Mouse (Mus musculus) G1E-ER4 (cell line): ENCODE measurements around the gene Tmem262. TPM values are rescaled to one million over a fixed set of nuclear protein-coding genes. Genes with fewer than 3 reads are reported as not detected.

Experiments
- GATA1 ChIP-seq: IDR thresholded peaks from one replicate; pipeline ENCODE4 v1.8.0; 2012; ENCODE audit warnings: low read length, inconsistent platforms
- polyA plus RNA-seq: library from polyadenylated mRNA; stranded (reverse); fragments of >175 nt; gene quantifications from 2 replicates; pipeline ENCODE4 v1.2.3, GENCODE M21; 2012

Gene Tmem262
- not detected in 2 replicates for polyA plus RNA-seq

DNA sequence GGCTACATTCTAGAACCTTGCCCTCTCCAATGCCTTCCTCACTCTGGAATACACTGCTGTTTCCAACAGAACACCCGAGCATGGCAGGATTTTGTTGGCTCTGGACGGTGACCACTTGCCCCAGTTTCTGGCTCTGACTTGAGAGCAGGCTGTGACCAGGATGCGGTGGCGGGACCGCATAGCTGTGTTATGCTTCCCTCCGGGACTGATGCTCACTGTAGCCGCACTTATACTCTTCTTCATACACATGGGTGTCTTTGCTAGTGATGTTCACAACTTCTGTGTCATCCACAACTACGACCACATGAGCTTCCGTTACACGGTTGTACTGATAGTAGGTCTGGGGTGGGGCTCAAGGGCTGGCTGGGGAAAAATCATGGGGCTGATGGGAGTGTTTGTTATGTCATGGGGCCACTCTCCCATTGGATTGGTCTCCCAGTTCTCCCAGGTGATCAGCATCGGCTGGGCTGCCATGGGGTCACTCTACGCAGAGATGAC lies at the start of gene Tmem262:
Tmem262 (plus strand) TSS at position 51 of the 498 bp plus-strand sequence.
- no peak for TF ChIP-seq GATA1

DNA sequence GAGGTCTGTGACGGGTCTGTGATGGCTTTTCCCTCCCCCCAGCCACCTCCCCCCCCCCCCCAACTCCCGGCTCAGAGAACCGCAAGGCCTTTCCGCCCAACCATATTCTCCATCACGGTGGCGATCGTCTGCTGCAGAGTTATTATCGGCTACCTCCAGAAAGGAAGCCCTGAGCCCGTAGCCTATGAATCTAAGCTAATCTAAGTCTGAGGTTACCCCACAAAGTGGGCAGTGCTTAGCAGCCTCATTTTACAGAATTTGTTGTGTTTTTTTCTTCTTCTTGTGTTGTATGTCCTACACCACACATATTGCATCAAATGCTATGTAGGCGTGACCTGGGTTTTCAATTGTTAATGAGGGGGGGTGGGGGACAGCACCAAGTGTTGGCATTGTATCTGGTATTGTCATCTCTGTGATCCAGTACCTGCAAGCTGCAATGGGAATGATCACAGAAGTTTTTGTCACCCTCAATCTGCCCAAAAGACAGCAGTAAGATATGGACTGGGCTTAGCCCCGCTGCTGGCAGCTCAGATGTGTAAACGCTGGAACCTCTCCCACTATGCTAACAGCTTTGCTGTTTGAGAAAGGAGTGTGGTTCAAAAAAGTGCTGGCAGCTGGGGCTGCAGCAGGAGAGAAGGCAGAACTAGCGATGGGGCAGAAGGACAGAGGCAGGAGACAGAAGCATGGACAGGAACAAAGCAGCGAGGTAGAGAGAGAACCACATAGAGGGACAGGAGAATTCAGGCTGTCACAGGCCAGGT lies 49.1 kb upstream of the Tmem262 start:
- TF ChIP-seq GATA1 = no peak

DNA sequence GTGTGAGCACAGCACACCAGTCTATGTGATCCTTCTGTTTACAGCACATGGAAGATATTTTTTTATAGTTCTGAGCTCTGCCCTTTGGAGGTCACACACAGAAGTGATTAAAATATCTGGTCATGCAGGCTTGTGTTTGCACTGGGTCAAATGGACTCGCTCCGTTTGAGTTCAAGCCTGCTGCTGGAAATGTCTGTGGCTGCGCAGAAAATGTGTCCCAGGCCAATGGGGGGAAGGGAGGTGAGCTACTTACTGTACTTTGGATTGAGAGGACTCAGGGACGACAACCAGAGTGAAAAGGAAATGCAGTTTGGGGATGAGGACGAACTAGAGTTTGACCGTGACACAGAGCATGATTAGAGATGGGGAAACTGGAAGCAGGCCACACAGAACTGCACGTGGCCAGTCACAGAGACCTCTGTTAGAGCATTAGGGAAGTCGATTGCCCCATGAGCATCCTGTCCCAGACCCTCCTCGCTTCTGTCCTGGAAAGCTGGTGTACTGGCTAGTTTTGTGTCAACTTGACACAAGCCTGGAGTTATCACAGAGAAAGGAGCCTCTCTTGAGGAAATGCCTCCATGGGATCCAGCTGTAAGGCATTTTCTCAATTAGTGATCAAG lies 43.8 kb upstream of the Tmem262 start:
- TF ChIP-seq GATA1 = no peak

DNA sequence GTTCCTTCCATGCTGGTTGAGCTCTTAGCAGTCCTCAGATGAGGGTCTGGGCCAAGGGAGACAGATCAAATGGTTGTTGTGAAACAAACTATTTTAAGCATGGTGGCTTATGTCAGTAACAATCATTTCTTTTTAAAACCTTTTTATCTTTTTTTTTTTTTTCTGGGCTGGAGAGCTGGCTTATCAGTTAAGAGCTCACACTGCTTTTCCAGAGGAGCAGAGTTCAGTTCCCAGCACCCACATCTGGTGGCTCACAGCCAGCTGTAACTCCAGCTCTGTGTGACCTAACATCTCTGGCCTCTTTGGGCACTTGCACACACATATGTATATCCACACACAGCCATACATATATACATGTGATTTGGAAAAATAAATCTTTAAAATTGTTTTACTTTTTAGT lies 42.1 kb upstream of the Tmem262 start:
- no peak for TF ChIP-seq GATA1

DNA sequence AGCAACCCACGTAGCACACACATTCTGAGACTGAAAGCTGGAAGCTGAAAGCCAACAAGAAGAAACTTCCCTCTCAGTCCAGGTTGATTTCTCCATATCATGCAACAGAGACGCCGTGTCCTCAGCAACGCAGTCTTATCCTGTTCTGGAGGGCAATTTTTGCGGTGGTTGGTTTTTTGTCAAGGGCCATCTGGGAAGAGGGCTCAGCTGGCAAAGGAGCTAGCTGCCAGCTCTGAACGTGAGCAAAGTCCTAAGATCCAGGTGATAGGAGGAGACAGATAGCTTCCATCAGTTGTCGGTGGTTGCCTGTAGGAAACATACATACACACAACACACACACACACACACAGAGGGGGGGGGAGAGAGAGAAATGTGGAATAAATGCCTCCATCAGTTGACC lies 41.5 kb upstream of the Tmem262 start:
- TF ChIP-seq GATA1 = no peak

DNA sequence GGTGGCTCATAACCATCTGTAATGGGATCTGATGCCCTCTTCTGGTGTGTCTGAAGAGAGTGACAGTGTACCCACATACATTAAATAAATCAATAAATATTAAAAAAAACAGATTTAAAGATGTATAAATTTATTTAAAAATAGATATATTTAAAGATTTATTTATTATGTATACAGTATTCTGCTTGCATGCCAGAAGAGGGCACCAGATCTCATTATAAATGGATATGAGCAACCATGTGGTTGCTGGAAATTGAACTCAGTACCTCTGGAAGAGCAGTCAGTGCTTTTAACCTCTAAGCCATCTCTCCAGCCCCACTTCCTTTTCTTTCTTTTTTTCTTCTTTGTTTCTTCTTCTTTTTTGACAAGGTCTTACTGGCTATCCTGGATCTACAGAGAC lies 39.8 kb upstream of the Tmem262 start:
- TF ChIP-seq GATA1 = no peak

DNA sequence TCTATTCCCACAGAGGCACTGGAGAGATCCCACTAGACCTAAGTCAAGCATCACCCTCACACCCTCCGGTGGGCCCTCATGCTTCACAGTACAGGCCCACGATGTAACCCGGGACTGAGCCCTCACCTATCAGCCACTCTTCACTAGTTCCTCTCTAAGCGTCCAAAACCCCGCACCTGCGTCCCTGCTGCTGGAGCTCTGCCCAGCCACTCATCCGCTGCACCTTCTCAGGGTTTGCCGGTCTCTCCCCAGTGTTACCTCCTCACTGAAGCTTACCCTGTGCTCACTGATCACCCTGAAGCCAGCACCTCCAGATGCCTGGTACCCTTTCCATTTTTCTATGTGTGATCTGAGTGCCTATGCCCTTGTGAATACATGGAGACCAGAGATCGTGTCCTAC lies 37.5 kb upstream of the Tmem262 start:
- TF ChIP-seq GATA1 = no peak

DNA sequence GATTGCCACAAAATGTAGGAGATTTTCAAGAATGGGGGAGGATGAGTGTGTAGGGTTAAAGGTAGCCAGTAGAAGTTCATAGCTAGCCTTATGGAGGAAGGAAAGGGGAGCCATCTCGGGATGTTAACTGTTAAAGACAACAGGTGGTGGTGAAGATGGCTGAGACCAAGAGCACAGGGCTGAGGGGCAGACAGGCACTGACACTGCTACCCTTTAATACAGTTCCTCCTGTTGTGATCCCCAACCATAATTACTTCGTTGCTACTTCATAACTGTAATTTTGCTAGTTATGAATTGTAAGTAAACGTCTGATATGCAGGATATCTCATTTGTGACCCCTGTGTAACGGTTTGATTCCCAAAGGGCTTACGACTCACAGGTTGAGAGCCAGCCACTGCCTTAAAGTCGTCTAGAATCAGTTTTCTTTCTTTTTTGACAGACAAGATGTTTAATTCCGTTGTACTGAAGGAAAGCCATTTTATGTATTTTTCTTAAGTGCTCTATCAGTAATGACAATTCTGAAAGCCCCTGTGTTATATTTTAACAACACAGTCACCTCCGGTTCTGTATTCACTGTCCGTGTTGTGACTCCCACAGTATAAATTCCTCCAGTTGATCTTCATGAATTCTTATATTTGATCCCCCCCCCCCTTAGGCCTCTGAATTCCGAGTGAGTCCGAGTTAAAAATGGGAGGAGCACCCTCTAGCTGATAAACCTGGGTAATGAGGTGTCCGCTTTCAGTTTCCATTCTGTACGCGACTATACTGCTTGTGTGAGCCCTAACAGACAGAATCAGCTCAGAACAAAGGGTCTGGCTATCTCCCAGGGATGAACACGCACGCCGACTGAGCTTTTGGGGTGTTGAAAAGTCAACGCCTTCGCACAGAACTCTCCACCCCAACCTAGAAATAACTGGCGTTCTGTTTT lies 34.2 kb upstream of the Tmem262 start:
- TF ChIP-seq GATA1 = no peak

DNA sequence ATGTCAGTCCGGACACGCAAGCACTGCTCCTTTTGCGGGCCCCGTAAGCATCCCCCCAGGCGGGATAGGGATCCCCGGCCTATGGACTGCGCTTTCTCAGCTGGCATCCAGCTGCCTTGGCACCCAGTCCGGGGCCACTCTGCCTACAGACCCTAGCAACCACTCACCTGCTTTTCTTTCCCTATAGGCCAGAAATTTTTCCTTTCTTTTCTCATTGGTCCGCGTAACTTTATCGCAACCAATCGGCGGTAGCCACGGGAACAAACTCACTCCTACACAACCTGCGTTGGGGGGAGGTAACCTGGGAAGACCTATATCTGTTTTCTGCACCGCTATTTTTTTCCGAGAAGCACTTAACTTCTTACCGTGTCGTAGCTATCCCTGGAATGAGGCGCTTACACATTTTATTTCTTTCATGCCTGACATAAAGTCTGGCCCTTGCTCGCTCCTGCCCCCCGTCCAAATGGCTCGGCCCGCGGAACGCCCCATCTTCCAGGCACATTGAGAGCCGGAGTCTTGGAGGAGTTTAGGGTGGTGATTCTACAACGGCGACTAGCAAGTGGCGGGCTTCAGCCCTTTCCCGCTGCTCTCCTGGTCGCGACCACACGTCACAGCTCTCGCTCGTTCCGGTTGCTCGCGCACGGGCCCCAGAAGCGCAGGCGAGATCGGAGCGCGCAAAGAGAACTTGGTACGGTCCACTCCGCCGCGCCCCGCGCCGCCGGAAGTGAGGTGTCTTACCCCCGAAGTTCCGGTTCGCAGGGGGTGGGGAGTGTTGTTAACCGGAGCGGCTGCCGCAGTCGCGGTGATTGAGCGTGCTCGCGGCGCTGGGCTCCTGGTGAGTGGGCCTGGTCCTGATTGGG lies 33.3 kb upstream of the Tmem262 start, which contains the start of gene Syvn1:
Syvn1 (plus strand) TSS at position 283 of the 860 bp plus-strand sequence.
- TF ChIP-seq GATA1 = no peak

DNA sequence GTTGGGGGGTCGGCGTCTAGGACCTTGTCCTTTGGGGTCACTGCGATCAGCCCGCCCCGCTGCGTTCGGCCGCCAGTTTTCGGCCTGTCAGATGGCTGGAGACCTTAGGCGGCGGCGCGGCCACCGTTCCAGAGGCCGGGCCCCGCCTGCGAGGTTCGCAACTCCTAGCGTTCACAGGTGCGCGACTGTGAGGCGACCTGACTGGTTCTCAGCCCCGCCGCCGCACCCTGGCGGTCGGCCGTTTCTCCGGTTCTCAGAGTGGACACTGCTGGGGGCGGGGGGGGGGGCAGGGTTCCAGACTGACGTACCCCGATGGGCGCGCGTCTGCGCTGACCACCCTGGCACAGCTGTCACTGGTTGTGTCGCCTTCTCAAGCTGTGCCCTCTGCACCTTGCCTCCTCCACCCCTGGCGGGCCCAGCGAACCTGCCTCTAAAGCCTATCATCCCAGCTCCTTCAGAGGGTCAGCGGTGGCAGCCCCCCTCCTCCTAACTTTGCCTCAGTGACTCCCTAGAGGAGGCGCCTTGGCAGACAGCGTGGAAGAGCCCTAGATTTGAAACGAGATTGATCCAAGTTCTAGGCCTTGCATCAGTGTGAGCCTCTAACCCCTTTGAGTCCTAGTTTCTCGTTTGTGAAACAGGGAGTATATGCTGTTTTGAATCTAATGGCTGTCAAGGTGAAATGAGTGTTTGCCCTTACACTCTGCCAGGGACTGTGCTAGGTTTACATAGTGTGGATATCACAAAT lies 32.5 kb upstream of the Tmem262 start:
- TF ChIP-seq GATA1 = no peak

DNA sequence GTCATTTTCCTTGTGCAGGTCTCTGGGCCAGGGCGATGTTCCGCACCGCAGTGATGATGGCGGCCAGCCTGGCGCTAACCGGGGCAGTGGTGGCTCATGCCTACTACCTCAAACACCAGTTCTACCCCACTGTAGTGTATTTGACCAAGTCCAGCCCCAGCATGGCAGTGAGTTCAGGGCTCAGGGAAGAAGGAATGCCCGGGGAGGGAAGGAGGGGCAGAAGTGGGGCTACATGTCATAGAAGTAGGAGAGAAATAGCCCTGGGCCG lies 32.0 kb upstream of the Tmem262 start:
- no peak for TF ChIP-seq GATA1

DNA sequence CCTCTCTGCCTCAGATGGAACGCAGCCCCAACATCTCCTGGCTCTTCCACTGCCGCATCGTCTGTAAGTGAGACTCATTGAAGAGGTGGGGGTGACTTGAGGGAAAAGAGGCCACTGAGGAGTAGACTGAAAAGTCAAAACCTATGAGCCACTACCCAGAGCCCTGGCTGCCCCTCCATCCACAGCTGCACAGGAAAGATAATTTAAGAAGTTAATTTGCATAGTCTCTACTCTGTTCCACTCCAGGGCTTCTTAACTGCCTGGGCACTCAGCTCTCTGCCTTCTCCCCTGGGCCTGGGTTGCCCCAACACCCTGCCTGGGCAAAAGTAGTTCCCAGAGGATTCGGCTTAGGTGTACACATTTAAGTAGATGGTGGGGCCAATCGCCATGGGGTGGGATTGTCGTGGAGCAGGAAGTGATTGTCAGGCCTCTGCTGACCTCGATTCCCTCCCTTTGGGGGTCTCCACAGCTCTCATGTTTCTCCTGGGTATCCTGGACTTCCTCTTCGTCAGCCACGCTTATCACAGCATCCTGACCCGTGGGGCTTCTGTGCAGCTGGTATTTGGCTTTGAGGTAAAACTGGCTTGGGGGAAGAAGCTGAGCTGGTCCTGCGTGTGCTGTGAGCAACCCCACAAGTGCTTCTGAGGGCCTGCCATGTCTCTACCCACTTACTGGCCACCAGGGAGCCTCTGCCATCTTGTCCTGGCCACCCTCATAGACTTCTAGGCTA lies 31.0 kb upstream of the Tmem262 start:
- no peak for TF ChIP-seq GATA1

DNA sequence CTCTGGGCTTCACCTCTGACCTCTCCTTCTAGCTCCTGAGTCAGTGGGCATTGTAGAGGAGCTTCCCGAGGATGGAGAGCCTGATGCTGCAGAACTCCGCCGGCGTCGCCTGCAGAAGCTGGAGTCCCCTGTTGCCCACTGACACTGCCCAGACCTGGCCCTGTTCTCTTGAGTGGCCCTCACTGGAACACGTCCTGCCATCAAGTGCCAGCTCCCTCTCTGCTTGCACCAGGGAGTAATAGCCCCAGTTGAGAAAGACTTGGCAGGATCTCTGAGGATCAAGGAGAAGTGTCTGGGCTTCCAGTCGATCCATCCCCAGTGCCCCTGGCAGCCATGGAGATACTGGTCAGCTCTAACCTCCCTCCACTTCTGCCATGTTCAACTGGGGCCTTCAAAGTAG lies 27.3 kb upstream of the Tmem262 start:
- TF ChIP-seq GATA1 = no peak

DNA sequence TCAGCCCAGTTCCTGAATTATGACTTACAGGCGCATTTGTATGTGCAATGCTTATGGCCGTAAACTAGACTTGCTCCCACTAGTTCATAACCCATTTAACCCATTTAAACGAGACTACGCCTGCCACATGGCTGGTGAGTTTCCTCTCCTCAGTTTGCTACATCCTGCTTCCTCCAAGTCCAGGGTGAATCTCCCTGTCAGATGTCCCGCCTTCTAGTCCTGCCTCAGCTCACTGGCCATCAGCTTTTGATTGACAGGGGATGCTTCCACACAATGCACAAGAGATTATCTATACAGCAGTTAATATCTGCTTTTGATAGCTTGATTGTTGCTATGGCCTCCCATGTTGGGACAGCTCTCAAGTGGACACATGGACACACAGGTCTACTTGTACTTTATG lies 25.5 kb upstream of the Tmem262 start:
- no peak for TF ChIP-seq GATA1

DNA sequence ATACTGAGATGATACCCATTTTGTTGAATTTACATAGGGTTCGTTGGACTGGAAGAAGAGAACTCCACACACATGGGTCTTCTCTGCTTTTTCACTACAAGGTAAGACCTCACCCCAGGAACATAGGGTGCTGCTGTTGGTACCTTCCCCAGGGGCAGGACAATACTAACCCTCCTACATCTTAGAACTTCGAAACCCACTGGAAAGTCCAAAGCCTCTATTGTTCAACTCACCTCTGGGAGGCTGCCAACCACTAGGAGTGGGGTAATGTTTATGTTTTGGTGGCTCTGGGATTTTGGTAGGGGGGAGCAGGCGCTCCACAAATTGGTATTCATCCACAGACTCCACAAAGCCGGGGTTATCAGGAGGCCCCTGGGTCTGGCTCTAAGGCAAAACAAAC lies 23.1 kb upstream of the Tmem262 start:
- no peak for TF ChIP-seq GATA1
